Mouse (Mus musculus) urinary bladder, adult 2 months (tissue): ENCODE data around the gene Tarbp1. TPM values are rescaled to one million over a fixed set of nuclear protein-coding genes. Genes with fewer than 3 reads are reported as not detected.
"Not testable (repeated sequence)": the region's sequence is repeated elsewhere in the genome, so short reads cannot be mapped to it uniquely, and the experiment has no call there.

Experiments
- DNase-seq: peaks from one replicate; pipeline ENCODE4 v3.0.0; 2022; ENCODE audit warnings: low spot score
- polyA plus RNA-seq: library from polyadenylated mRNA; depleted of rRNA; stranded (reverse); fragments of >200 nt; gene quantifications from 2 replicates; pipeline ENCODE4 v1.2.3, GENCODE M21; 2012

The Tarbp1 gene
- polyA plus RNA-seq, 1 experiment = 3.9 TPM

- no peak for DNase-seq
Measured at GRCm38 (mm10) chr8:126494160-126495110, 19.6 kb upstream of the Tarbp1 start.

- DNase-seq = peak; percentile 54
Measured at GRCm38 (mm10) chr8:126482938-126483337, 8.1 kb upstream of the Tarbp1 start.

- DNase-seq = no peak
Measured at GRCm38 (mm10) chr8:126482348-126482720, 7.5 kb upstream of the Tarbp1 start.

GRCm38 (mm10) chr8:126481494-126482347 is 6.9 kb upstream of the Tarbp1 start:
- DNase-seq = no peak

DNA sequence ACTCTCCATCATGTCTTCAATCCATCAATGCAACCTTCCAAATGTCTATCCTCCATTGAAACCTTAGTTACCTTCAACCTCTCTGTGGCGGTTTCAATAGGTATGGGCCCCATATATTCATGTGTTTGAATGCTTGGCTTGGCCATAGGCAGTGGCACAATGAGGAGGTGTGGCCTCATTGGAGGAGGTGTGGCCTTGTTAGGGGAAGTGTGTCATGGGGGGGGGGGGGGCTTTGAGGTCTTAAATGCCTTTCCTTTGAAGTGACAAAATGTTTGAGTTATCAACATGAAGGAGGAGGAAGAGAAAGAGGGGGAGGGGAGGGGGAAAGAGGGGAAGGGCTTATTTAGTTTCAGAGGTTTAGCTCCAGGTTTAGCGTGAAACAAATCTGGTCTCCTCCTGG is 5.5 kb upstream of the Tarbp1 start:
- DNase-seq = no peak

DNA sequence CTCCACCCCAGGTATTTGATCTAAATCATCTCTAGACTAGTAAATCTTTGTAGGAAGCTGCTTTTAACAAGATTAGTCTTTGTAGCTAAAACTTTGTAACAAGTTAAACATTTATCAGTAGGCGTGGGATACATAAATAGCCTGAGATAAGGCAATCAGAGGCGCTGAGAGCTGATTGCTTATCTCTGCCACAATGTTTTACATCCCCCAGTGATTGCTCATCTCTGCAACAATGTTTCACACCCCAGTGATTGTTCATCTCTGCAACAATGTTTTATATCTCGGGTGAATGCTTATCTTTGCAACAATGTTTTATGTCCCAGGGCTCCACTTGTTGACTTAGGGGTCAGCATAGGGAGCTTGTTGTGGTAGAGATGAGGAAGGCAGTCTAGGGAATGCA is 3.8 kb upstream of the Tarbp1 start:
- DNase-seq = no peak

DNA sequence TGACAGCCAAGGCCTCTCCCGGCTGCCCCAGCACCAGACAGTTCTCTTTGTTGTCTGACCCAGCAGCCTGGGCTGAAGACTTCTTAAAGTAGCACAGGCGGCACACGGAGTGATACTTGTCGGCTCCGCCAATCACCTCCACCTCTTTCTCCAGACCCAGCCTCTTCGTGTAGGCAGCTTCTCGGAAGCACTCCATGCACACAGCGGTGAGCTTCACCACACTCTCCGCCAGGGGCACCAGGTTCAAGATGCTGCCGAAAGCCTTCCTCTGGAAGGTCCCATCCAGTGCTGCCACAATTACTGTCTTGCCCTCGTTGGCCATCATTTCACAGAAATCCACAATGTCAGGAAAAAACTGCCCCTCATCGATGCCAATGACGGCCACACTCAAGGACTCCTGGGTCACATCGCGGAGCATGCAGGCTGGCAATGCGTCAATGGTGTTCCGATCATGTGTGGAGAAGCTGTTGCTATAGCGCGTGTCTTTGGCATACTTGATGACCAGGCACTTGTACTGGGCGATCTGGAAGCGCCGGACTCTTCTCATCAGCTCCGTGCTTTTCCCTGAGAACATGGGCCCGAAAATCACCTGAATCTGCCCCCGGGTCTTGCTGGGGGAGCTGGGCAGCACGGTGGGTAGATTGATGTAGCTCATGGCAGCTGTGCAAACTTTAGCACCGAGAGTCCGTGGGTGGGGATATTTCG is 1.4 kb upstream of the Tarbp1 start:
- not testable (repeated sequence) for DNase-seq

DNA sequence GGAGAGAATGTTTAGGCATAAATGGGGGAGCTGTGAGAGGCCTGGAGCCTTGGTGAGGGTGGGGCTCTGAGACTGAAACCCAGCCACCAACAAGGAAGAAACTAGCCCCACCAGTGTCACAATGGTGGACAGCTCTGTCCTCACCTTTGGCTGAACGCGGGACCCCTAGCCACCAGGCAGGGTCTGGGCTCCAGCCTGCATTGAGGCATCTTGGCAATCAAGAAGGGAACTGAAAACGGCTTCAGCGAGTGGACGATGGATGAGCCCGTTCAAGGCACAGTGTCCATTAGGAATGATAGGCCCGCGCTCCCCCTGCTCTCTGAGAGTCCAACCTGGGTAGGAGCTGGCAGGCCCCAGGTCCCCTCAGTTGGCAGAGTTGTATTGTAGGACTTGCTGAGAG is 873 bp upstream of the Tarbp1 start:
- DNase-seq = not testable (repeated sequence)

DNA sequence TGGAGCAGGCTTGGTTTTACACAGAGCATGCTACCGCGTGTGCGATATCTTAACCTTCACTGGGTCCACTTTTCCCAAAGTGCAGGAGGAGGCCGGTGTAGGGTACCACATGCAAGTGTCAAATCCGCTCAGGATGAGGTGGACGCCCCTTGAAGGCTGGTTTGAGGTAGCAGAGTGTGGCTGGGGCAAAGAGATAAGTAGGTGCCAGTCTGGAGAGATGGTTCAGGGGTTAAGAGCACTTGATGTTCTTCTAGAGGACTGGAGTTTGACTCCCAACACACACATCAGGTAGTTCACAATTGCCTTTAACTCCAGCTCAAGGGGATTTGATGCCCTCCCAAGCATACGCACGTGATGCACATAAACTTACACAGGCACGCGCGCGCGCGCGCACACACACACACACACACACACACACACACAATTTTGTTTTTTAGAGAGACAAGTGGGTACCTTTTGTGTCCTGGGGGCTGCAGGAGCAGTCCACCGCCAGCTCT is 1.0 kb downstream of the Tarbp1 start:
- no peak for DNase-seq

GRCm38 (mm10) chr8:126464071-126464470 is 10.8 kb downstream of the Tarbp1 start:
- DNase-seq = no peak

- DNase-seq = no peak
Measured at GRCm38 (mm10) chr8:126461735-126462134, 13.1 kb downstream of the Tarbp1 start.

GRCm38 (mm10) chr8:126460274-126460673 is 14.6 kb downstream of the Tarbp1 start:
- DNase-seq = no peak

DNA sequence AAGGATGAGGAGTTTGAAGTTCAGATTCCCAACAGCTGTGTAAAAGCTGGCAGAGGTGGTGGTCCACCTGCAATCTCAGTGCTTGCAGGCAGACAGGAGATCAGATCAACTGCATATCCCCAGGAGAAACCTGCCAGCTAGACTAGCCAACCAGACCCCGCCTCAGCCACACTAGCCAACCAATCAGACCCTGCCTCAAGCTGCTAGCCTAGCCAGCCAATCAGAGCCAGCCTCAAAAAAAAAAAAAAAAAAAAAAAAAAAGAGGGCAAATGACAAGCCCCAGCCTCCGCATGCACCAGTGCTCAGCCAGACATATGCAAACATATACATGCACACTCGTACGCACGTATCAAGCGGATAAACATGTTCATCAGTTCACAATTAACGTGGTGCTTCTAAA is 19.5 kb downstream of the Tarbp1 start:
- DNase-seq = no peak

DNA sequence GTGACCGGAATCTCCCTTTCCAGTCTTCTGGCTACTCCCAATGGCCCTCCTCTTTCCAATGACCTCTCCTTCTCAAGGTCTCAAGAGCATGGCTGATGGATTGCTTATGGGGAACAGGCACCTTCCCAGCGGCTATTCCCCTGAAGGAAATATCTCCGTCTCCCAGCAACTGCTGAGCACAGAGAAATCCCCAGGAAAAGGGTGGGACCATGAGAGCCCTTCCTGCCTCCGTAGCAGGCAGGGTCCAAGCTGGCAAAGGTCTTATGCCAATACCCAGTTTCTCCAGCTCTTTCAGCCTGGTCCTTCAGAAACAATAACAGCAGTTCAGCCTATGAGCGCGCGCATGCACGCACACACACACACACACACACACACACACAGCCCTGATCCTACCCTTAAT is 23.7 kb downstream of the Tarbp1 start:
- DNase-seq = no peak

DNA sequence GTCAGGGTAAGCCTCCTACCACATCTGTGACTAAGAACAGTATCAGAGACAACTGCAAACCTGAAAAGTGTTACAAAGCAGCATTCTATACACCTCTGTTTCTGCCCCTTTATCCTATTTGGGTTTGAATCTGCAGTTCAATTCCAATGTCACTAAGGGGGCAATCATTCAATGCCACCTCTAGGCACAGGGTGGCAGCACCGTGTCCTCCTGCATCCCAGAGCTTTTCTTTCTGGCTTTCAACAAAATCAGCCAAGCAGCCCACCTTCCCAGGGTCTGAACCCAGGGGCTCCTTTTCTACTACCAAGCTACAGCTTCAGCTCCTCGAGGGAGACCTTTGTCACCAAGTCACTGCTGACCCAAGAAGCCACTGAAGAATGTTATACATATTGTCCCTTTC is 35.9 kb downstream of the Tarbp1 start:
- no peak for DNase-seq

DNA sequence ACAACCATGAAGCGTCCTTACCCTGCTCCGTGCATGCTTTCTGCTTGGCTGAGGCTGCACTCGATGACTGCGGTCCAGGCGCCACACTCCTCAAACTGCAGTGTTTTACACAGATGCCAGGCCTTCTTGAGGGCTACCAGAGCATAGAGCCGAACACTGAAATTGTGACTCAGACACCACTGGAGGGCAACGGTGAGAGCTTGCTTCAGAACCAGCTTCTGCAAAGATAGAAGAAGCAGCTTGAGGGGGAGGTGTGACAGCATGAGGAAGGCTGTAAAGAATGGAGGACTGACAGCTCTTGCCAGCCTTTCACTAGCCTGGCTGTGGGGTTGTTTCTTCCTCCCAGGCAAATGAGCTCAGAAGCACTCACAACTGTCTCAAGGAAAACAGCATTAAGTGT is 41.0 kb downstream of the Tarbp1 start:
- DNase-seq = no peak

- DNase-seq = no peak
Measured at GRCm38 (mm10) chr8:126429635-126430034, 45.2 kb downstream of the Tarbp1 start.

DNA sequence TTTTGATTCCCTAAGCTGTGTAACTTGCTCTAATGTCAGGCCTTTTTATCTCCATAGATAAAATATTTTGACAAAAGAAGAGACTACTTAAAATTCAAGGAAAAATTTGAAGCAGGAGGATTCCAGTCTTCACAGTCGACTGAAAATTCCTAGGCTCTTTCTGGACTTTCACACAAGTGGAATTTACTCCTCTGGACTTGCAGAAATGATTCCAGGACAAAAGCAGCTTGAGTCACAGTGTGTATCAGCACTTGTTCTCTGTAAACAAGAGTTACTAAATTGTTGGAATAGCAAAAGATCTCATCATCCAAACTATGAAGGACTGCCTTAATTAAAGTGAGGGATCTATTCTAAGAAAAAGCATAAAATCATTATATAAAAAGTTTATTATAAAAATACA is 49.9 kb downstream of the Tarbp1 start:
- no peak for DNase-seq

DNA sequence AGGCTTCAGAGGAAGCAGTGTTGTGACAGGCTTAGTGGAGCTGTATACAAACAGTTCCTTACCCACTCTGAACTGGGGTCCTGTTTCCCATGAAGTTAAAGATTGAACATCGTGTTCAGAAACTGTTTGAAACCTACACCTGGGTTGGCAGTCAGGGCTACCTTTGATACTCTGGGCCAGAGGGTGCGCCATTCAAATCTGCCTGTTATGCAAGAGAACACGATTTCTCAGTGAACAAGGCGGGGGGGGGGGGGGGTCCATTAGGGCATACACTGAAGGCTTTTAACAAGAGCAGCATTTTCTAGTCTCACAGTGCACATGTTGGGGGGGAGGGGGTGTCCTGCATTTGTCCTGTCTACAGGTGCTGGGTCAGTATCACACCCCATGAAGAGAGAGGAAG is 50.7 kb downstream of the Tarbp1 start:
- DNase-seq = no peak

- no peak for DNase-seq
Measured at GRCm38 (mm10) chr8:126422920-126423300, 52.0 kb downstream of the Tarbp1 start.

- DNase-seq = peak; percentile 96
Measured at GRCm38 (mm10) chr8:126422174-126422919, 52.5 kb downstream of the Tarbp1 start, which contains the start of gene Coa6. Gene Coa6 (plus strand): TSS chr8:126422515.
